Mouse (Mus musculus): ENCODE data around the gene 4930402K13Rik. TPM values are rescaled to one million over a fixed set of nuclear protein-coding genes. Genes with fewer than 3 reads are reported as not detected.

4930402K13Rik gene
- polyA plus RNA-seq (2017; shearing (Covaris generic)), result not detected

DNA sequence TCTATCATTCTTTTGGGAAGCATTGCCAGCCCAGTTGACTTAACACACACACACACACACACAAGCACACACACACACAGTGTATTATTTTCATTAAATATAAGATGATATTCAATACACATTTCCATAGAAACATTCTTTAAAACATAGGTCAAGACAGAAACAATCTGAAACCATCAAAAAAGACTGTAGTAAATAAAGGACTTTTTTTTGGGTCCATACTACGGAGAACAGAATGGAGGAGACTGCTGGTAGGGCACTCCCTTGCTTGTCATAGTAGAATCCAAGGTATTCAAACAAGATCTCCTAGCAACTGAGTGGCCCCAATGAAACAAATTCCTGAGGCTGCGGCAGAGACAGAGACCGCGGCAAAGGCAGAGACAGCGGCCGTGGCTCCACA lies at the start of gene 4930402K13Rik:
Gene 4930402K13Rik (plus strand): TSS at position 301 of the 400 bp plus-strand sequence.

DNA sequence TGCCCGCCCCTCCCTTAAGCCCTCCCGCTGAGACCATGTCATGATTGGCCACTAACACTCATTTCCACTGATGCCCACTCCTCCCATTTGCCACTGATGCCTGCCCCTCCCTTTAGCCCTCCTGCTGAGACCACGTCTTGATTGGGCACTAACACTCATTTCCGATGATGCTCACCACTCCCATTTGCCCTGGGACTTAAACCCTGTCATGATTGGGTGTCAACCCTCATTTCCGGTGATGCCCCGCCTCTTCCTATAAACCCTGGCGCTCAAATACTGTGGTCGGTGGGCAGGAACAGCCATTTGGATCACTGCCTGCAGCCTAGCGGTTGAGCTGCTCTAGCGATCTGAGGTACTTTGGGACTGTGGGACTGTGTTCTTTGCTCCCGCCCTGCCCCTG lies 41.6 kb upstream of the 4930402K13Rik start, which contains the start of gene Fthl17f:
Gene Fthl17f (plus strand): TSS at position 301 of the 400 bp plus-strand sequence.

Other genes starting within 250 kb of the 4930402K13Rik start
- gene Gm5751, start 230.3 kb upstream of the 4930402K13Rik start, polyA plus RNA-seq (2017; shearing (Covaris generic)), result 0.93 TPM
- 2.5 TPM for gene B630019K06Rik, start 212.2 kb upstream of the 4930402K13Rik start, polyA plus RNA-seq (2017; shearing (Covaris generic))
- not detected for gene Fthl17b, start 141.6 kb upstream of the 4930402K13Rik start, polyA plus RNA-seq (2017; shearing (Covaris generic))
- not detected for gene Fthl17c, start 128.0 kb upstream of the 4930402K13Rik start, polyA plus RNA-seq (2017; shearing (Covaris generic))
- not detected for gene Fthl17d, start 117.8 kb upstream of the 4930402K13Rik start, polyA plus RNA-seq (2017; shearing (Covaris generic))
- not detected for gene Fthl17e, start 71.1 kb upstream of the 4930402K13Rik start, polyA plus RNA-seq (2017; shearing (Covaris generic))
- not detected for gene Fthl17f, start 41.5 kb upstream of the 4930402K13Rik start, polyA plus RNA-seq (2017; shearing (Covaris generic))
- 12.5 TPM for gene Lancl3, start 95.3 kb downstream of the 4930402K13Rik start, polyA plus RNA-seq (2017; shearing (Covaris generic))
- gene Gm14862, start 152.3 kb downstream of the 4930402K13Rik start, polyA plus RNA-seq (2017; shearing (Covaris generic)), result 0.74 TPM
- gene Xk, start 168.2 kb downstream of the 4930402K13Rik start, polyA plus RNA-seq (2017; shearing (Covaris generic)), result 4.4 TPM
- gene H2al1m, start 179.2 kb downstream of the 4930402K13Rik start, polyA plus RNA-seq (2017; shearing (Covaris generic)), result 1.1 TPM
- gene H2al1k, start 246.1 kb downstream of the 4930402K13Rik start, polyA plus RNA-seq (2017; shearing (Covaris generic)), result not detected

All from effector memory CD4-positive, alpha-beta T cell, adult 7 months (primary cell).